Mouse (Mus musculus) forebrain, embryonic 16.5 days (tissue): ENCODE measurements around the gene Usp45. TPM values are rescaled to one million over a fixed set of nuclear protein-coding genes. Genes with fewer than 3 reads are reported as not detected.

Experiments used
- ATAC-seq: fragments of 200-750 bp; cut with Nextera tagmentation; 2 replicates; pipeline ENCODE4 v1.8.0; 2017; ENCODE audit warnings: mild to moderate bottlenecking, moderate library complexity
- H3K27ac ChIP-seq: fragments of 300-500 bp; sonication (generic); 2 replicates; pipeline ENCODE4 v1.5.1; 2014; ENCODE audit warnings: low read length, control low read depth
- H3K27me3 ChIP-seq: fragments of 300-500 bp; sonication (generic); replicated peaks from 2 replicates; pipeline ENCODE4 v1.6.1; 2014; ENCODE audit warnings: low read length; ENCODE audit not compliant: control insufficient read depth, insufficient read depth
- H3K36me3 ChIP-seq: fragments of 300-500 bp; sonication (generic); 2 replicates; pipeline ENCODE4 v1.6.1; 2014; ENCODE audit not compliant: control insufficient read depth, insufficient read depth
- H3K4me1 ChIP-seq: fragments of 300-500 bp; sonication (generic); replicated peaks from 2 replicates; pipeline ENCODE4 v1.6.1; 2014; ENCODE audit warnings: low read length; ENCODE audit not compliant: control insufficient read depth, insufficient read depth
- H3K4me2 ChIP-seq: fragments of 300-500 bp; sonication (generic); 2 replicates; pipeline ENCODE4 v1.6.1; 2014; ENCODE audit warnings: mild to moderate bottlenecking, low read length, control low read depth
- H3K4me3 ChIP-seq: fragments of 300-500 bp; sonication (generic); replicated peaks from 2 replicates; pipeline ENCODE4 v1.5.1; 2014; ENCODE audit warnings: mild to moderate bottlenecking, low read length, control low read depth
- H3K9ac ChIP-seq: fragments of 300-500 bp; sonication (generic); replicated peaks from 2 replicates; pipeline ENCODE4 v1.6.1; 2014; ENCODE audit warnings: low read depth, low read length, control low read depth
- H3K9me3 ChIP-seq: fragments of 300-500 bp; sonication (generic); 2 replicates; pipeline ENCODE4 v1.6.1; 2016; ENCODE audit warnings: low read length; ENCODE audit not compliant: control insufficient read depth
- WGBS: fragments of 180-500 bp; shearing (Covaris S2); extraction: QIAGEN DNeasy Blood & Tissue Kit; methylation state at CpG from one replicate; pipeline ENCODE4 v1.1.7; 2014; 5-methylcytosine and 5-hydroxymethylcytosine counted together
- polyA plus RNA-seq: library from polyadenylated mRNA; unstranded; fragments of >200 nt; fragmentation: Nextera tagmentation; extraction: Ambion mirVana; gene quantifications from 2 replicates; pipeline ENCODE4 v1.2.1, GENCODE M21; 2015

Usp45 gene
- polyA plus RNA-seq, 1 experiment from 2014 or later, result 10.1 TPM

GRCm38 (mm10) chr4:21786268-21786667, 19.3 kb downstream of the Usp45 start:
- H3K4me1 ChIP-seq, result no peaks in the 10 kb centered on the region
- H3K27me3 ChIP-seq, result no peaks in the 10 kb centered on the region
- H3K9ac ChIP-seq, result no peak overlapping the region
- ATAC-seq, result no peak
- no peaks in the 10 kb centered on the region for H3K9me3 ChIP-seq
- peaks cover 38% of the 10 kb centered on the region for H3K36me3 ChIP-seq
- H3K4me2 ChIP-seq, result no peak overlapping the region
- WGBS, result 95% methylated on average over 12 of the region's 12 CpGs
- H3K27ac ChIP-seq, result no peak overlapping the region
- H3K4me3 ChIP-seq, result no peak overlapping the region

- H3K4me2 ChIP-seq, result no peak overlapping the region
- H3K9ac ChIP-seq, result no peak overlapping the region
- no peaks in the 10 kb centered on the region for H3K27me3 ChIP-seq
- no peak overlapping the region for H3K27ac ChIP-seq
- ATAC-seq, result no peak
- H3K36me3 ChIP-seq, result peaks cover 23% of the 10 kb centered on the region
- 84% methylated on average over 6 of the region's 6 CpGs for WGBS
- no peaks in the 10 kb centered on the region for H3K9me3 ChIP-seq
- no peaks in the 10 kb centered on the region for H3K4me1 ChIP-seq
- H3K4me3 ChIP-seq, result no peak overlapping the region
Measured at GRCm38 (mm10) chr4:21788903-21789302, 21.9 kb downstream of the Usp45 start.

GRCm38 (mm10) chr4:21789836-21790235, 22.9 kb downstream of the Usp45 start:
- no peaks in the 10 kb centered on the region for H3K9me3 ChIP-seq
- no peak overlapping the region for H3K9ac ChIP-seq

GRCm38 (mm10) chr4:21793631-21794030, 26.7 kb downstream of the Usp45 start:
- H3K36me3 ChIP-seq, result peaks cover 8% of the 10 kb centered on the region
- no peak overlapping the region for H3K9ac ChIP-seq
- H3K4me2 ChIP-seq, result no peak overlapping the region
- H3K4me3 ChIP-seq, result no peak overlapping the region
- 48% methylated on average over 3 of the region's 3 CpGs for WGBS
- ATAC-seq, result peak; percentile 61
- H3K4me1 ChIP-seq, result no peaks in the 10 kb centered on the region
- H3K9me3 ChIP-seq, result no peaks in the 10 kb centered on the region
- H3K27ac ChIP-seq, result no peak overlapping the region
- no peaks in the 10 kb centered on the region for H3K27me3 ChIP-seq

More at GRCm38 (mm10) chr4:21789836-21790235, 22.9 kb downstream of the Usp45 start:
- H3K36me3 ChIP-seq, result peaks cover 21% of the 10 kb centered on the region
- no peak overlapping the region for H3K4me2 ChIP-seq
- WGBS, result 91% methylated on average over 4 of the region's 4 CpGs
- no peak for ATAC-seq
- H3K4me1 ChIP-seq, result no peaks in the 10 kb centered on the region
- H3K27ac ChIP-seq, result no peak overlapping the region
- no peak overlapping the region for H3K4me3 ChIP-seq
- no peaks in the 10 kb centered on the region for H3K27me3 ChIP-seq

- 98% methylated on average over 1 of the region's 1 CpGs for WGBS
- Histone ChIP-seq H3K27ac (no peak overlapping the region), H3K4me3 (no peak overlapping the region), H3K4me1 (no peaks in the 10 kb centered on the region), H3K9me3 (no peaks in the 10 kb centered on the region), H3K4me2 (no peak overlapping the region), H3K27me3 (no peaks in the 10 kb centered on the region), H3K9ac (no peak overlapping the region), H3K36me3 (peaks cover 19% of the 10 kb centered on the region)
- ATAC-seq, result no peak
Measured at GRCm38 (mm10) chr4:21801013-21801412, 34.1 kb downstream of the Usp45 start.

GRCm38 (mm10) chr4:21801620-21802019, 34.7 kb downstream of the Usp45 start:
- Histone ChIP-seq H3K27ac (no peak overlapping the region), H3K4me1 (no peaks in the 10 kb centered on the region), H3K4me2 (no peak overlapping the region), H3K27me3 (no peaks in the 10 kb centered on the region), H3K9ac (no peak overlapping the region), H3K36me3 (peaks cover 19% of the 10 kb centered on the region), H3K4me3 (no peak overlapping the region), H3K9me3 (no peaks in the 10 kb centered on the region)
- ATAC-seq, result no peak
- 96% methylated on average over 2 of the region's 2 CpGs for WGBS

GRCm38 (mm10) chr4:21807204-21807603, 40.2 kb downstream of the Usp45 start:
- Histone ChIP-seq H3K27me3 (no peaks in the 10 kb centered on the region), H3K4me3 (no peak overlapping the region), H3K36me3 (peaks cover 4% of the 10 kb centered on the region; the same call in 1 of the 2 replicates), H3K9ac (no peak overlapping the region), H3K4me1 (no peaks in the 10 kb centered on the region), H3K4me2 (no peak overlapping the region), H3K27ac (no peak overlapping the region), H3K9me3 (no peaks in the 10 kb centered on the region)
- ATAC-seq, result no peak
- WGBS, result 77% methylated on average over 5 of the region's 5 CpGs

- H3K9me3 ChIP-seq, result no peaks in the 10 kb centered on the region
- H3K4me2 ChIP-seq, result no peak overlapping the region
- no peak overlapping the region for H3K9ac ChIP-seq
- no peak overlapping the region for H3K27ac ChIP-seq
- ATAC-seq, result no peak
- H3K36me3 ChIP-seq, result peaks cover under 1% of the 10 kb centered on the region; the same call in 1 of the 2 replicates
- H3K27me3 ChIP-seq, result no peaks in the 10 kb centered on the region
- 90% methylated on average over 3 of the region's 3 CpGs for WGBS
- H3K4me3 ChIP-seq, result no peak overlapping the region
- H3K4me1 ChIP-seq, result no peaks in the 10 kb centered on the region
Measured at GRCm38 (mm10) chr4:21810608-21811007, 43.7 kb downstream of the Usp45 start.

- H3K27me3 ChIP-seq, result no peaks in the 10 kb centered on the region
- H3K36me3 ChIP-seq, result peaks cover 4% of the 10 kb centered on the region; the same call in 1 of the 2 replicates
- no peak overlapping the region for H3K4me3 ChIP-seq
- no peaks in the 10 kb centered on the region for H3K9me3 ChIP-seq
- no peak overlapping the region for H3K9ac ChIP-seq
- no peak overlapping the region for H3K4me2 ChIP-seq
- H3K4me1 ChIP-seq, result no peaks in the 10 kb centered on the region
- 92% methylated on average over 6 of the region's 6 CpGs for WGBS
- no peak overlapping the region for H3K27ac ChIP-seq
- ATAC-seq, result no peak
Measured at GRCm38 (mm10) chr4:21812635-21813034, 45.7 kb downstream of the Usp45 start.

GRCm38 (mm10) chr4:21814029-21814428, 47.1 kb downstream of the Usp45 start:
- H3K27ac ChIP-seq, result no peak overlapping the region
- 29% methylated on average over 2 of the region's 2 CpGs for WGBS
- H3K9me3 ChIP-seq, result no peaks in the 10 kb centered on the region
- peaks cover 4% of the 10 kb centered on the region for H3K36me3 ChIP-seq
- no peak overlapping the region for H3K4me2 ChIP-seq
- peak; percentile 92 for ATAC-seq
- H3K4me3 ChIP-seq, result no peak overlapping the region
- no peaks in the 10 kb centered on the region for H3K27me3 ChIP-seq
- no peaks in the 10 kb centered on the region for H3K4me1 ChIP-seq
- H3K9ac ChIP-seq, result no peak overlapping the region
